Mouse (Mus musculus) layer of hippocampus, adult 2 months (tissue): Measurements from ENCODE around the gene Fermt2. TPM values are rescaled to one million over a fixed set of nuclear protein-coding genes. Genes with fewer than 3 reads are reported as not detected.

Source experiments
- DNase-seq, 2 experiments: peaks; one replicate each; pipeline ENCODE4 v3.0.0; 2022; ENCODE audit warnings: low spot score in 2 of 2
- H3K27ac ChIP-seq: fragments of 200-600 bp; 2 replicates; pipeline ENCODE4 v1.8.1; 2022
- H3K4me3 ChIP-seq: fragments of 200-600 bp; 2 replicates; pipeline ENCODE4 v1.8.1; 2022; ENCODE audit warnings: mild to moderate bottlenecking
- CTCF ChIP-seq: fragments of 200-600 bp; conservative IDR thresholded peaks from 2 replicates; pipeline ENCODE4 v1.8.1; 2022; ENCODE audit warnings: antibody characterized with exemption, mild to moderate bottlenecking, moderate library complexity
- total RNA-seq, 2 experiments: library from RNA; stranded (reverse); gene quantifications; 2 replicates each; pipeline ENCODE4 v1.2.3; 2021

Fermt2 gene
- total RNA-seq, 2 experiments from 2014 or later = 90.8 to 100 TPM

GRCm38 (mm10) chr14:45455651-45456501 is 74.0 kb downstream of the Fermt2 start:
- peak in 1 of 2 experiments; percentile 37 for DNase-seq
- TF ChIP-seq CTCF = no peak
- Histone ChIP-seq H3K27ac (peak overlapping the region; percentile 74), H3K4me3 (no peak overlapping the region)

- Histone ChIP-seq H3K4me3 (no peak overlapping the region), H3K27ac (peak overlapping the region; percentile 63; the same call in 1 of the 2 replicates)
- TF ChIP-seq CTCF = no peak
- DNase-seq = no peak
Observed at GRCm38 (mm10) chr14:45453538-45454233, 76.2 kb downstream of the Fermt2 start.

- Histone ChIP-seq H3K4me3 (no peak overlapping the region), H3K27ac (peak overlapping the region; percentile 63)
- no peak for DNase-seq
- TF ChIP-seq CTCF = no peak
Observed at GRCm38 (mm10) chr14:45452861-45453512, 76.9 kb downstream of the Fermt2 start.

GRCm38 (mm10) chr14:45452148-45452547 is 77.8 kb downstream of the Fermt2 start:
- Histone ChIP-seq H3K4me3 (no peak overlapping the region), H3K27ac (peak overlapping the region; percentile 63; the same call in 1 of the 2 replicates)
- DNase-seq = no peak
- no peak for TF ChIP-seq CTCF

- Histone ChIP-seq H3K4me3 (no peak overlapping the region), H3K27ac (no peak overlapping the region)
- no peak for DNase-seq
- TF ChIP-seq CTCF = no peak
Observed at GRCm38 (mm10) chr14:45451090-45451489, 78.8 kb downstream of the Fermt2 start.

GRCm38 (mm10) chr14:45446777-45447176 is 83.1 kb downstream of the Fermt2 start:
- Histone ChIP-seq H3K4me3 (no peak overlapping the region), H3K27ac (no peak overlapping the region)
- TF ChIP-seq CTCF = no peak
- no peak for DNase-seq

GRCm38 (mm10) chr14:45445445-45445844 is 84.5 kb downstream of the Fermt2 start:
- Histone ChIP-seq H3K27ac (no peak overlapping the region), H3K4me3 (no peak overlapping the region)
- DNase-seq = no peak
- no peak for TF ChIP-seq CTCF

- DNase-seq = no peak
- TF ChIP-seq CTCF = no peak
- Histone ChIP-seq H3K4me3 (no peak overlapping the region), H3K27ac (no peak overlapping the region)
Observed at GRCm38 (mm10) chr14:45444870-45445269, 85.0 kb downstream of the Fermt2 start.

- H3K27ac ChIP-seq = no peak overlapping the region
- H3K4me3 ChIP-seq = no peak overlapping the region
- TF ChIP-seq CTCF = no peak
- DNase-seq = no peak
Observed at GRCm38 (mm10) chr14:45442781-45443560, 86.9 kb downstream of the Fermt2 start.

- no peak for TF ChIP-seq CTCF
- Histone ChIP-seq H3K4me3 (no peak overlapping the region), H3K27ac (no peak overlapping the region)
- no peak for DNase-seq
Observed at GRCm38 (mm10) chr14:45441291-45441690, 88.6 kb downstream of the Fermt2 start.

- DNase-seq = no peak
- no peak for TF ChIP-seq CTCF
Observed at GRCm38 (mm10) chr14:45439387-45439786, 90.5 kb downstream of the Fermt2 start.

GRCm38 (mm10) chr14:45438931-45439275 is 91.0 kb downstream of the Fermt2 start:
- TF ChIP-seq CTCF = no peak
- DNase-seq = no peak
- Histone ChIP-seq H3K4me3 (no peak overlapping the region), H3K27ac (no peak overlapping the region)

More at GRCm38 (mm10) chr14:45439387-45439786, 90.5 kb downstream of the Fermt2 start:
- Histone ChIP-seq H3K27ac (no peak overlapping the region), H3K4me3 (no peak overlapping the region)
